Mouse (Mus musculus) spleen, postnatal 4 days (tissue): ENCODE data around the gene Rpl36al.

ENCODE experiments used
- DNase-seq, 2 experiments: peaks; one replicate each; pipeline ENCODE4 v3.0.0; 2022; ENCODE audit warnings: low spot score in 2 of 2

Gene Rpl36al

DNA sequence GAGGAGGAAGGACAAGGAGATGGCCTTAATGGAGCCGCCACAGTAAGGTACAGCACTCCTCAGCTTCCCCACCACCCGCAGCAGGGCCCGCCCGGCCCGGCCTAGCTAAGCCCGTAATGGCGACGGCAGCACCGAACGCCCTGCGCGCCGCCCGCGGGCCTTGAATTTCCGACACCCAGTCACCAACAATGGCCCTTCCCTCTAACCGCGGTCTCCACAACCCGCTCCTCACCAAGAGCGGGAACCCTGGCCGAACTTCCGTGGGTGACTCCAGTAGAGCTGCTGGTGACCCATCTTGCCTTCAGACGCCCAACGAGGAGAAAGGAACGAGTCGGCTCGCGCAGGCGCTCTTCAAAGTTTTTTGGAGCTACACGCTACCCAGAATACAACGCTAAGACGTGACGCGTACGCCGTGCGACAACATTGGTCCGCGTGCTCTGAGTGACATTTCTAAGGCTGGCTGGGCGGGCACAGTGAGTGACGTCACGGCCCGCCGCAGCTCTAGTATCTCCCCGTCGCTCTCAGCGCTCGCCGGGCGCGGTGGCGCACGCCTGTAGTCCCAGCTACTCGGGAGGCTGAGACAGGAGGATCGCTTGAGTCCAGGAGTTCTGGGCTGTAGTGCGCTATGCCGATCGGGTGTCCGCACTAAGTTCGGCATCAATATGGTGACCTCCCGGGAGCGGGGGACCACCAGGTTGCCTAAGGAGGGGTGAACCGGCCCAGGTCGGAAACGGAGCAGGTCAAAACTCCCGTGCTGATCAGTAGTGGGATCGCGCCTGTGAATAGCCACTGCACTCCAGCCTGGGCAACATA lies 24.9 kb downstream of the Rpl36al start, which contains the start of gene Rps29:
Rps29 (minus strand) TSS at position 422 of the 813 bp plus-strand sequence.
- DNase-seq = peak; percentile 95 to 99

- no peak for DNase-seq
Observed at GRCm38 (mm10) chr12:69158366-69158764, 25.5 kb downstream of the Rpl36al start.

GRCm38 (mm10) chr12:69157107-69157506 lies 26.8 kb downstream of the Rpl36al start:
- no peak for DNase-seq

- no peak for DNase-seq
Observed at GRCm38 (mm10) chr12:69156436-69156835, 27.4 kb downstream of the Rpl36al start.

DNA sequence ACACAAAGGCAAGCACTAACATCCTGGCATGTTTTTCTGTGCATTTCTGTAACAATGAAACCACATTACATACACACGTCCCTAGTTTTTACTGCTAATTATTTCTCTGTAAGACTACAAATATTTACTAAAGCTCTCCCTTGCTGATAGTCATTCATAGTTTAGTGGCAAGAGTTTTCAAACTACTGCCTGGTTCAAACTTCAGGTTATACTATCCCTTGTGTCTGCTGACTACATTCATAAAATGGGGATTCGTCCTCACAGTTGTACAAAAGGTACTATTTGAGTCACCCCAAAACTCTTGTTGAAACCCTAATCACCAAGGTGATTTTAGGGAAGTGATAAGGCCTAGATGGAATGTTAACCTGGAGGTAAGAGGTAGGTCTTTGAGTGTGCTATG lies 28.0 kb downstream of the Rpl36al start:
- DNase-seq = no peak

GRCm38 (mm10) chr12:69150049-69150448 lies 33.8 kb downstream of the Rpl36al start:
- no peak for DNase-seq

GRCm38 (mm10) chr12:69147166-69147735 lies 36.6 kb downstream of the Rpl36al start:
- no peak for DNase-seq

DNA sequence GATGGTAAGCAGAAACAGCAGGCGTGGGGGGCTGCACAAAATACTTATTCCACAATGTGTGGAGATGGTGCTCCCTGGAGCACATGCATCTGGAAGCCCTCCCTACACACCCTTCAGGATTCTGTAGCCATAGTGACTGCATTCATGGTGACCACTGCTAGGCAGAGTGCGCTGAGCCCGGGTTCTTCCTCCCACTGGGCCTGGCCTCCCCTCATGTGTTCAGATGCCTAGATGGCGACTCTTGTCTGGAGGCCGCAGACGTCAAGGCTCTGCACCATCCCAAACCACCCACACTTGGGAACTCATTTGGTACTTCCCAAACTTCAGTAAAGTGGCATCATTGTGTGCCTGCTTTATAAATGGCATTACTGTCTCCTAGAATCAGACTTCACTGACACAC lies 40.4 kb downstream of the Rpl36al start:
- DNase-seq = no peak

- DNase-seq = no peak
Observed at GRCm38 (mm10) chr12:69139841-69140240, 44.0 kb downstream of the Rpl36al start.

GRCm38 (mm10) chr12:69139201-69139600 lies 44.7 kb downstream of the Rpl36al start:
- DNase-seq = no peak
